Mouse (Mus musculus): Measurements from ENCODE around the gene Slc7a7. TPM values are rescaled to one million over a fixed set of nuclear protein-coding genes. Genes with fewer than 3 reads are reported as not detected.

The Slc7a7 gene
- polyA plus RNA-seq, 1 experiment from 2014 or later, result 5.7 TPM

GRCm38 (mm10) chr14:54401723-54402122 is 15.9 kb downstream of the Slc7a7 start:
- H3K9me3 ChIP-seq, result no peaks in the 10 kb centered on the region
- no peaks in the 10 kb centered on the region for H3K4me1 ChIP-seq
- H3K9ac ChIP-seq, result no peak overlapping the region
- no peak overlapping the region for H3K4me3 ChIP-seq
- H3K27me3 ChIP-seq (replicated peaks), result no peaks in the 10 kb centered on the region
- no peak overlapping the region for H3K27ac ChIP-seq
- WGBS, result 59% methylated on average over 3 of the region's 3 CpGs
- ATAC-seq (ENCODE audit: low FRiP score, low read depth), result no peak
- no peaks in the 10 kb centered on the region for H3K36me3 ChIP-seq
- H3K4me2 ChIP-seq (replicated peaks), result no peak overlapping the region

GRCm38 (mm10) chr14:54398921-54399382 is 18.6 kb downstream of the Slc7a7 start:
- Histone ChIP-seq H3K4me2 (replicated peaks) (no peak overlapping the region), H3K27ac (no peak overlapping the region), H3K9me3 (no peaks in the 10 kb centered on the region), H3K4me1 (no peaks in the 10 kb centered on the region), H3K9ac (no peak overlapping the region), H3K36me3 (no peaks in the 10 kb centered on the region), H3K4me3 (no peak overlapping the region), H3K27me3 (replicated peaks) (no peaks in the 10 kb centered on the region)
- 49% methylated on average over 8 of the region's 8 CpGs for WGBS
- ATAC-seq (ENCODE audit: low FRiP score, low read depth), result no peak

GRCm38 (mm10) chr14:54398528-54398916 is 19.1 kb downstream of the Slc7a7 start:
- Histone ChIP-seq H3K27ac (no peak overlapping the region), H3K4me1 (no peaks in the 10 kb centered on the region), H3K9me3 (no peaks in the 10 kb centered on the region), H3K4me2 (replicated peaks) (no peak overlapping the region), H3K9ac (no peak overlapping the region), H3K27me3 (replicated peaks) (no peaks in the 10 kb centered on the region), H3K4me3 (no peak overlapping the region), H3K36me3 (no peaks in the 10 kb centered on the region)
- WGBS, result 67% methylated on average over 7 of the region's 7 CpGs
- no peak for ATAC-seq (ENCODE audit: low FRiP score, low read depth)

GRCm38 (mm10) chr14:54397872-54398527 is 19.6 kb downstream of the Slc7a7 start:
- Histone ChIP-seq H3K4me2 (replicated peaks) (no peak overlapping the region), H3K4me1 (no peaks in the 10 kb centered on the region), H3K9ac (no peak overlapping the region), H3K36me3 (no peaks in the 10 kb centered on the region), H3K4me3 (no peak overlapping the region), H3K27ac (no peak overlapping the region), H3K9me3 (no peaks in the 10 kb centered on the region), H3K27me3 (replicated peaks) (no peaks in the 10 kb centered on the region)
- ATAC-seq (ENCODE audit: low FRiP score, low read depth), result no peak
- WGBS, result 70% methylated on average over 7 of the region's 7 CpGs

GRCm38 (mm10) chr14:54396685-54397084 is 20.9 kb downstream of the Slc7a7 start:
- no peak for ATAC-seq (ENCODE audit: low FRiP score, low read depth)
- Histone ChIP-seq H3K4me3 (no peak overlapping the region), H3K9me3 (no peaks in the 10 kb centered on the region), H3K9ac (no peak overlapping the region), H3K4me2 (replicated peaks) (no peak overlapping the region), H3K27ac (no peak overlapping the region), H3K27me3 (replicated peaks) (no peaks in the 10 kb centered on the region), H3K36me3 (no peaks in the 10 kb centered on the region), H3K4me1 (no peaks in the 10 kb centered on the region)
- WGBS, result 92% methylated on average over 7 of the region's 7 CpGs

GRCm38 (mm10) chr14:54394309-54394708 is 23.3 kb downstream of the Slc7a7 start:
- no peak for ATAC-seq (ENCODE audit: low FRiP score, low read depth)
- Histone ChIP-seq H3K27me3 (replicated peaks) (no peaks in the 10 kb centered on the region), H3K4me1 (no peaks in the 10 kb centered on the region), H3K4me2 (replicated peaks) (no peak overlapping the region), H3K27ac (no peak overlapping the region), H3K4me3 (no peak overlapping the region), H3K9me3 (no peaks in the 10 kb centered on the region), H3K36me3 (no peaks in the 10 kb centered on the region), H3K9ac (no peak overlapping the region)

GRCm38 (mm10) chr14:54393794-54394193 is 23.8 kb downstream of the Slc7a7 start:
- Histone ChIP-seq H3K36me3 (no peaks in the 10 kb centered on the region), H3K4me3 (no peak overlapping the region), H3K27me3 (replicated peaks) (no peaks in the 10 kb centered on the region), H3K4me2 (replicated peaks) (no peak overlapping the region), H3K9me3 (no peaks in the 10 kb centered on the region), H3K27ac (no peak overlapping the region), H3K4me1 (no peaks in the 10 kb centered on the region), H3K9ac (no peak overlapping the region)
- WGBS, result 79% methylated on average over 3 of the region's 3 CpGs
- ATAC-seq (ENCODE audit: low FRiP score, low read depth), result no peak

GRCm38 (mm10) chr14:54390843-54391242 is 26.7 kb downstream of the Slc7a7 start:
- Histone ChIP-seq H3K27me3 (replicated peaks) (no peaks in the 10 kb centered on the region), H3K4me1 (no peaks in the 10 kb centered on the region)
- 40% methylated on average over 6 of the region's 6 CpGs for WGBS

GRCm38 (mm10) chr14:54387546-54387945 is 30.0 kb downstream of the Slc7a7 start:
- no peak for ATAC-seq (ENCODE audit: low FRiP score, low read depth)
- Histone ChIP-seq H3K36me3 (no peaks in the 10 kb centered on the region), H3K4me2 (replicated peaks) (no peak overlapping the region), H3K27ac (no peak overlapping the region), H3K4me1 (no peaks in the 10 kb centered on the region), H3K27me3 (replicated peaks) (no peaks in the 10 kb centered on the region), H3K9me3 (no peaks in the 10 kb centered on the region), H3K9ac (no peak overlapping the region), H3K4me3 (no peak overlapping the region)
- 62% methylated on average over 6 of the region's 6 CpGs for WGBS

More at GRCm38 (mm10) chr14:54390843-54391242, 26.7 kb downstream of the Slc7a7 start:
- Histone ChIP-seq H3K9ac (no peak overlapping the region), H3K4me3 (no peak overlapping the region), H3K36me3 (no peaks in the 10 kb centered on the region), H3K9me3 (no peaks in the 10 kb centered on the region), H3K27ac (no peak overlapping the region), H3K4me2 (replicated peaks) (no peak overlapping the region)
- ATAC-seq (ENCODE audit: low FRiP score, low read depth), result no peak

- WGBS, result 82% methylated on average over 7 of the region's 7 CpGs
- no peak overlapping the region for H3K27ac ChIP-seq
- no peak overlapping the region for H3K9ac ChIP-seq
- H3K4me1 ChIP-seq, result no peaks in the 10 kb centered on the region
- H3K27me3 ChIP-seq (replicated peaks), result no peaks in the 10 kb centered on the region
- H3K9me3 ChIP-seq, result no peaks in the 10 kb centered on the region
- H3K4me3 ChIP-seq, result no peak overlapping the region
- no peak for ATAC-seq (ENCODE audit: low FRiP score, low read depth)
- H3K4me2 ChIP-seq (replicated peaks), result no peak overlapping the region
- H3K36me3 ChIP-seq, result no peaks in the 10 kb centered on the region
These were observed 31.5 kb downstream of the Slc7a7 start for GRCm38 (mm10) chr14:54385968-54386618.

GRCm38 (mm10) chr14:54384396-54384795 is 33.2 kb downstream of the Slc7a7 start:
- Histone ChIP-seq H3K27ac (no peak overlapping the region), H3K9me3 (no peaks in the 10 kb centered on the region), H3K4me1 (no peaks in the 10 kb centered on the region), H3K4me2 (replicated peaks) (no peak overlapping the region), H3K9ac (no peak overlapping the region), H3K4me3 (no peak overlapping the region), H3K36me3 (no peaks in the 10 kb centered on the region), H3K27me3 (replicated peaks) (no peaks in the 10 kb centered on the region)
- ATAC-seq (ENCODE audit: low FRiP score, low read depth), result no peak
- 90% methylated on average over 8 of the region's 8 CpGs for WGBS

- no peak for ATAC-seq (ENCODE audit: low FRiP score, low read depth)
- no peaks in the 10 kb centered on the region for H3K4me1 ChIP-seq
- H3K9ac ChIP-seq, result no peak overlapping the region
- no peaks in the 10 kb centered on the region for H3K9me3 ChIP-seq
- H3K4me3 ChIP-seq, result no peak overlapping the region
- no peaks in the 10 kb centered on the region for H3K36me3 ChIP-seq
- H3K4me2 ChIP-seq (replicated peaks), result no peak overlapping the region
- 60% methylated on average over 4 of the region's 4 CpGs for WGBS
- H3K27ac ChIP-seq, result no peak overlapping the region
- no peaks in the 10 kb centered on the region for H3K27me3 ChIP-seq (replicated peaks)
These were observed 34.2 kb downstream of the Slc7a7 start for GRCm38 (mm10) chr14:54383355-54383771.

- H3K36me3 ChIP-seq, result no peaks in the 10 kb centered on the region
- no peaks in the 10 kb centered on the region for H3K4me1 ChIP-seq
- H3K27me3 ChIP-seq (replicated peaks), result no peaks in the 10 kb centered on the region
- no peak for ATAC-seq (ENCODE audit: low FRiP score, low read depth)
- no peak overlapping the region for H3K9ac ChIP-seq
- H3K4me3 ChIP-seq, result no peak overlapping the region
- WGBS, result 61% methylated on average over 9 of the region's 9 CpGs
- no peak overlapping the region for H3K4me2 ChIP-seq (replicated peaks)
- no peaks in the 10 kb centered on the region for H3K9me3 ChIP-seq
- no peak overlapping the region for H3K27ac ChIP-seq
These were observed 34.9 kb downstream of the Slc7a7 start for GRCm38 (mm10) chr14:54382641-54383040.

All from neural tube, embryonic 12.5 days (tissue).